Mouse (Mus musculus) CH12.LX (cell line): ENCODE results near the gene Bmp7. TPM values are rescaled to one million over a fixed set of nuclear protein-coding genes. Genes with fewer than 3 reads are reported as not detected.

ENCODE experiments used
- DNase-seq: peaks from one replicate; pipeline ENCODE4 v3.0.0-alpha.2; 2013; ENCODE audit errors: extremely low read depth
- H3K27ac ChIP-seq: 2 replicates; pipeline ENCODE4 v1.5.1; 2012; ENCODE audit warnings: low read depth, mild to moderate bottlenecking, control low read depth, moderate library complexity; ENCODE audit not compliant: insufficient read depth
- H3K27me3 ChIP-seq: replicated peaks from 2 replicates; pipeline ENCODE3; 2012; ENCODE audit warnings: inconsistent platforms
- H3K36me3 ChIP-seq, 2 experiments: replicated peaks in 1 of 2; 2 replicates each; pipeline versions ENCODE3 to v1.6.1; 2012; ENCODE audit warnings: inconsistent platforms in 1 of 2, low read length in 1 of 2, mild to moderate bottlenecking in 1 of 2, mixed read lengths in 1 of 2, moderate library complexity in 1 of 2; ENCODE audit not compliant: control insufficient read depth in 1 of 2, insufficient read depth in 1 of 2
- H3K4me1 ChIP-seq, 2 experiments: 2 replicates each; pipeline ENCODE4 v1.6.1; 2012; ENCODE audit warnings: inconsistent platforms in 1 of 2, moderate library complexity in 1 of 2; ENCODE audit not compliant: insufficient read depth in 2 of 2, control insufficient read depth in 1 of 2
- H3K4me2 ChIP-seq: 2 replicates; pipeline ENCODE4 v1.6.1; 2012; ENCODE audit warnings: low read depth, mild to moderate bottlenecking, control low read depth; ENCODE audit not compliant: poor library complexity, insufficient read depth, severe bottlenecking
- H3K4me3 ChIP-seq, 3 experiments: fragments of 150-350 bp in 1 of 3; sonication (generic) in 1 of 3; replicated peaks in 1 of 3; 2 replicates each; pipeline versions ENCODE3 to v1.5.1; 2011 to 2012; ENCODE audit warnings: low read depth in 2 of 3, low read length in 2 of 3, mild to moderate bottlenecking in 2 of 3, moderate library complexity in 2 of 3, control low read depth in 1 of 3, improper control_type of control experiment in 1 of 3, inconsistent platforms in 1 of 3, mixed read lengths in 1 of 3; ENCODE audit not compliant: poor library complexity in 1 of 3
- H3K79me2 ChIP-seq: replicated peaks from 2 replicates; pipeline ENCODE4 v1.6.1; 2012; ENCODE audit warnings: mild to moderate bottlenecking, moderate library complexity; ENCODE audit not compliant: control insufficient read depth, poor library complexity, insufficient read depth, severe bottlenecking; ENCODE audit errors: extremely low read depth
- H3K9ac ChIP-seq: 2 replicates; pipeline ENCODE4 v1.6.1; 2012; ENCODE audit warnings: low read depth, mild to moderate bottlenecking, control low read depth, moderate library complexity; ENCODE audit not compliant: insufficient read depth
- H3K9me3 ChIP-seq: replicated peaks from 2 replicates; pipeline ENCODE3; 2012; ENCODE audit warnings: low read length, inconsistent platforms, mixed read lengths
- BHLHE40 ChIP-seq: IDR thresholded peaks from 2 replicates; pipeline ENCODE4 v1.6.1; 2011; ENCODE audit warnings: mild to moderate bottlenecking, low read depth, low read length, improper control_type of control experiment
- CHD1 ChIP-seq: IDR thresholded peaks from 2 replicates; pipeline ENCODE4 v1.6.1; 2012; ENCODE audit warnings: low read depth, low read length, improper control_type of control experiment, inconsistent platforms
- CHD2 ChIP-seq: IDR thresholded peaks from 2 replicates; pipeline ENCODE4 v1.6.1; 2011; ENCODE audit warnings: low read length, improper control_type of control experiment
- EP300 ChIP-seq: IDR thresholded peaks from 2 replicates; pipeline ENCODE4 v1.6.1; 2011; ENCODE audit warnings: low read length, improper control_type of control experiment
- GABPA ChIP-seq: IDR thresholded peaks from 2 replicates; pipeline ENCODE4 v1.6.1; 2012; ENCODE audit warnings: low read depth, low read length, improper control_type of control experiment, inconsistent platforms; ENCODE audit not compliant: insufficient replicate concordance
- IRF4 ChIP-seq: IDR thresholded peaks from 2 replicates; pipeline ENCODE4 v1.6.1; 2014; ENCODE audit warnings: low read depth, mild to moderate bottlenecking, inconsistent platforms, low read length, improper control_type of control experiment
- JUN ChIP-seq: IDR thresholded peaks from 2 replicates; pipeline ENCODE4 v1.6.1; 2011; ENCODE audit warnings: low read depth, mild to moderate bottlenecking, low read length, improper control_type of control experiment, moderate library complexity; ENCODE audit not compliant: insufficient read depth
- MAFK ChIP-seq: IDR thresholded peaks from 2 replicates; pipeline ENCODE4 v1.6.1; 2011; ENCODE audit warnings: low read length, improper control_type of control experiment; ENCODE audit not compliant: insufficient replicate concordance
- MAX ChIP-seq: IDR thresholded peaks from 2 replicates; pipeline ENCODE4 v1.6.1; 2011; ENCODE audit warnings: low read length, improper control_type of control experiment
- MEF2A ChIP-seq: IDR thresholded peaks from 2 replicates; pipeline ENCODE4 v1.6.1; 2014; ENCODE audit warnings: low read depth, mild to moderate bottlenecking, inconsistent platforms, low read length, improper control_type of control experiment, borderline replicate concordance
- TBP ChIP-seq: conservative IDR thresholded peaks from 2 replicates; pipeline ENCODE4 v1.6.1; 2011; ENCODE audit warnings: low read depth, low read length, improper control_type of control experiment
- TCF12 ChIP-seq: IDR thresholded peaks from 2 replicates; pipeline ENCODE4 v1.6.1; 2014; ENCODE audit warnings: low read depth, mild to moderate bottlenecking, inconsistent platforms, low read length, improper control_type of control experiment
- USF2 ChIP-seq: conservative IDR thresholded peaks from 2 replicates; pipeline ENCODE4 v1.6.1; 2011; ENCODE audit warnings: low read depth, low read length, improper control_type of control experiment
- dilution Hi-C: fragments of 300-500 bp; cut with MboI; formaldehyde crosslinking; loops from 2 replicates; pipeline ENCODE4 v1.14.3; 2020; ENCODE audit warnings: low sequenced_read_pairs; ENCODE audit not compliant: extremely low pct_unique_long_range_greater_than_20kb, extremely low pct_ligation_motif_present
- in situ Hi-C: fragments of 300-500 bp; cut with MboI; formaldehyde crosslinking; loops from 3 replicates; pipeline ENCODE4 v1.14.3; 2019; ENCODE audit warnings: low sequenced_read_pairs, low pct_ligation_motif_present, low pct_unique_long_range_greater_than_20kb, mixed read lengths
- polyA plus RNA-seq: library from polyadenylated mRNA; unstranded; fragments of >175 nt; gene quantifications from 2 replicates; pipeline ENCODE4 v1.2.1, GENCODE M21; 2012; ENCODE audit warnings: low read depth; ENCODE audit not compliant: insufficient read length
- total RNA-seq, 2 experiments: library from RNA; depleted of rRNA; stranded (reverse); fragments of 300-350 nt in 1 of 2; fragments of >200 nt in 1 of 2; gene quantifications; 2 replicates each; pipeline ENCODE4 v1.2.3; 2012 to 2014

Gene Bmp7
- total and polyA plus RNA-seq, 3 experiments, result 0.16 to 0.51 (median 0.47) TPM

- H3K4me3 ChIP-seq, result no peak overlapping the region
- H3K27me3 ChIP-seq, result peaks cover 2% of the 10 kb centered on the region
- dilution Hi-C loops (no loop called here), in situ Hi-C loops (no loop called here)
- no peak for TF ChIP-seq MAFK
- H3K4me2 ChIP-seq, result no peak overlapping the region
- DNase-seq, result no peak
- no peaks in the 10 kb centered on the region for H3K9me3 ChIP-seq
- no peak overlapping the region for H3K9ac ChIP-seq
- H3K79me2 ChIP-seq, result no peaks in the 10 kb centered on the region
- no peaks in the 10 kb centered on the region for H3K36me3 ChIP-seq
- H3K4me1 ChIP-seq, result peaks cover 11 to 40% of the 10 kb centered on the region in 2 experiments
- no peak overlapping the region for H3K27ac ChIP-seq
These were observed 33.9 kb upstream of the Bmp7 start for GRCm38 (mm10) chr2:172973806-172974565.

- H3K79me2 ChIP-seq, result no peaks in the 10 kb centered on the region
- H3K36me3 ChIP-seq, result no peaks in the 10 kb centered on the region
- no peak overlapping the region for H3K4me2 ChIP-seq
- dilution Hi-C loops (no loop called here), in situ Hi-C loops (no loop called here)
- no peak for DNase-seq
- no peaks in the 10 kb centered on the region for H3K9me3 ChIP-seq
- peak; percentile 44 for TF ChIP-seq CHD2
- peak; percentile 20; the same call in 1 of the 2 replicates for TF ChIP-seq TCF12
- TF ChIP-seq MAX, result no peak
- TF ChIP-seq TBP, result no peak
- TF ChIP-seq IRF4, result peak; percentile 93
- peak; percentile 29; the same call in 1 of the 2 replicates for TF ChIP-seq BHLHE40
- TF ChIP-seq USF2, result no peak
- no peak for TF ChIP-seq GABPA
- peak; percentile 32 for TF ChIP-seq JUN
- 0 out of 2 replicates have a peak, but pooled peaks have one; percentile 43 for TF ChIP-seq MAFK
- peak; percentile 96 for TF ChIP-seq CHD1
- 0 out of 2 replicates have a peak, but pooled peaks have one; percentile 21 for TF ChIP-seq MEF2A
- TF ChIP-seq EP300, result peak; percentile 55
- H3K27ac ChIP-seq, result no peak overlapping the region
- H3K27me3 ChIP-seq, result peaks cover 2% of the 10 kb centered on the region
- peaks cover 15 to 32% of the 10 kb centered on the region in 2 experiments for H3K4me1 ChIP-seq
- no peak overlapping the region for H3K4me3 ChIP-seq
- no peak overlapping the region for H3K9ac ChIP-seq
These were observed 31.7 kb upstream of the Bmp7 start for GRCm38 (mm10) chr2:172971865-172972264.
